Mouse (Mus musculus) CH12.LX (cell line): ENCODE results near the gene Hist1h4b. TPM values are rescaled to one million over a fixed set of nuclear protein-coding genes. Genes with fewer than 3 reads are reported as not detected.

ENCODE experiments used
- DNase-seq: peaks from one replicate; pipeline ENCODE4 v3.0.0-alpha.2; 2013; ENCODE audit errors: extremely low read depth
- H3K27ac ChIP-seq: 2 replicates; pipeline ENCODE4 v1.5.1; 2012; ENCODE audit warnings: low read depth, mild to moderate bottlenecking, control low read depth, moderate library complexity; ENCODE audit not compliant: insufficient read depth
- H3K27me3 ChIP-seq: replicated peaks from 2 replicates; pipeline ENCODE3; 2012; ENCODE audit warnings: inconsistent platforms
- H3K36me3 ChIP-seq, 2 experiments: replicated peaks in 1 of 2; 2 replicates each; pipeline versions ENCODE3 to v1.6.1; 2012; ENCODE audit warnings: inconsistent platforms in 1 of 2, low read length in 1 of 2, mild to moderate bottlenecking in 1 of 2, mixed read lengths in 1 of 2, moderate library complexity in 1 of 2; ENCODE audit not compliant: control insufficient read depth in 1 of 2, insufficient read depth in 1 of 2
- H3K4me1 ChIP-seq, 2 experiments: 2 replicates each; pipeline ENCODE4 v1.6.1; 2012; ENCODE audit warnings: inconsistent platforms in 1 of 2, moderate library complexity in 1 of 2; ENCODE audit not compliant: insufficient read depth in 2 of 2, control insufficient read depth in 1 of 2
- H3K4me2 ChIP-seq: 2 replicates; pipeline ENCODE4 v1.6.1; 2012; ENCODE audit warnings: low read depth, mild to moderate bottlenecking, control low read depth; ENCODE audit not compliant: poor library complexity, insufficient read depth, severe bottlenecking
- H3K4me3 ChIP-seq, 3 experiments: fragments of 150-350 bp in 1 of 3; sonication (generic) in 1 of 3; replicated peaks in 1 of 3; 2 replicates each; pipeline versions ENCODE3 to v1.5.1; 2011 to 2012; ENCODE audit warnings: low read depth in 2 of 3, low read length in 2 of 3, mild to moderate bottlenecking in 2 of 3, moderate library complexity in 2 of 3, control low read depth in 1 of 3, improper control_type of control experiment in 1 of 3, inconsistent platforms in 1 of 3, mixed read lengths in 1 of 3; ENCODE audit not compliant: poor library complexity in 1 of 3
- H3K79me2 ChIP-seq: replicated peaks from 2 replicates; pipeline ENCODE4 v1.6.1; 2012; ENCODE audit warnings: mild to moderate bottlenecking, moderate library complexity; ENCODE audit not compliant: control insufficient read depth, poor library complexity, insufficient read depth, severe bottlenecking; ENCODE audit errors: extremely low read depth
- H3K9ac ChIP-seq: 2 replicates; pipeline ENCODE4 v1.6.1; 2012; ENCODE audit warnings: low read depth, mild to moderate bottlenecking, control low read depth, moderate library complexity; ENCODE audit not compliant: insufficient read depth
- H3K9me3 ChIP-seq: replicated peaks from 2 replicates; pipeline ENCODE3; 2012; ENCODE audit warnings: low read length, inconsistent platforms, mixed read lengths
- BHLHE40 ChIP-seq: IDR thresholded peaks from 2 replicates; pipeline ENCODE4 v1.6.1; 2011; ENCODE audit warnings: mild to moderate bottlenecking, low read depth, low read length, improper control_type of control experiment
- CHD1 ChIP-seq: IDR thresholded peaks from 2 replicates; pipeline ENCODE4 v1.6.1; 2012; ENCODE audit warnings: low read depth, low read length, improper control_type of control experiment, inconsistent platforms
- CTCF ChIP-seq, 2 experiments: IDR thresholded peaks in 1 of 2; conservative IDR thresholded peaks in 1 of 2; 2 replicates each; pipeline ENCODE4 v1.5.1; 2011 to 2012; ENCODE audit warnings: low read depth in 2 of 2, low read length in 2 of 2, improper control_type of control experiment in 1 of 2, inconsistent platforms in 1 of 2, mild to moderate bottlenecking in 1 of 2, moderate library complexity in 1 of 2
- GABPA ChIP-seq: IDR thresholded peaks from 2 replicates; pipeline ENCODE4 v1.6.1; 2012; ENCODE audit warnings: low read depth, low read length, improper control_type of control experiment, inconsistent platforms; ENCODE audit not compliant: insufficient replicate concordance
- HCFC1 ChIP-seq: IDR thresholded peaks from 2 replicates; pipeline ENCODE4 v1.6.1; 2012; ENCODE audit warnings: low read depth, mild to moderate bottlenecking, inconsistent platforms, low read length, improper control_type of control experiment
- IRF4 ChIP-seq: IDR thresholded peaks from 2 replicates; pipeline ENCODE4 v1.6.1; 2014; ENCODE audit warnings: low read depth, mild to moderate bottlenecking, inconsistent platforms, low read length, improper control_type of control experiment
- JUN ChIP-seq: IDR thresholded peaks from 2 replicates; pipeline ENCODE4 v1.6.1; 2011; ENCODE audit warnings: low read depth, mild to moderate bottlenecking, low read length, improper control_type of control experiment, moderate library complexity; ENCODE audit not compliant: insufficient read depth
- KAT2A ChIP-seq: IDR thresholded peaks from 2 replicates; pipeline ENCODE4 v1.6.1; 2012; ENCODE audit warnings: low read length, improper control_type of control experiment, inconsistent platforms; ENCODE audit not compliant: insufficient replicate concordance
- MAX ChIP-seq: IDR thresholded peaks from 2 replicates; pipeline ENCODE4 v1.6.1; 2011; ENCODE audit warnings: low read length, improper control_type of control experiment
- MAZ ChIP-seq: IDR thresholded peaks from 2 replicates; pipeline ENCODE4 v1.6.1; 2012; ENCODE audit warnings: low read depth, mild to moderate bottlenecking, inconsistent platforms, low read length, improper control_type of control experiment, moderate library complexity
- MEF2A ChIP-seq: IDR thresholded peaks from 2 replicates; pipeline ENCODE4 v1.6.1; 2014; ENCODE audit warnings: low read depth, mild to moderate bottlenecking, inconsistent platforms, low read length, improper control_type of control experiment, borderline replicate concordance
- MXI1 ChIP-seq: IDR thresholded peaks from 2 replicates; pipeline ENCODE4 v1.6.1; 2011; ENCODE audit warnings: mild to moderate bottlenecking, low read depth, low read length, improper control_type of control experiment
- MYC ChIP-seq: IDR thresholded peaks from 2 replicates; pipeline ENCODE4 v1.6.1; 2011; ENCODE audit warnings: low read depth, mild to moderate bottlenecking, improper control_type of control experiment, low read length
- NELFE ChIP-seq: IDR thresholded peaks from 2 replicates; pipeline ENCODE4 v1.6.1; 2011; ENCODE audit warnings: low read depth, low read length, improper control_type of control experiment
- NRF1 ChIP-seq: IDR thresholded peaks from 2 replicates; pipeline ENCODE4 v1.6.1; 2014; ENCODE audit warnings: low read depth, mild to moderate bottlenecking, inconsistent platforms, low read length, improper control_type of control experiment, moderate library complexity
- PAX5 ChIP-seq: IDR thresholded peaks from 2 replicates; pipeline ENCODE4 v1.6.1; 2012; ENCODE audit warnings: low read length, inconsistent platforms, mixed read lengths
- POLR2A ChIP-seq: IDR thresholded peaks from 2 replicates; pipeline ENCODE4 v1.6.1; 2011; ENCODE audit warnings: low read depth, mild to moderate bottlenecking, improper control_type of control experiment, low read length
- POLR2AphosphoS2 ChIP-seq: IDR thresholded peaks from 2 replicates; pipeline ENCODE4 v1.6.1; 2011; ENCODE audit warnings: low read depth, low read length, improper control_type of control experiment
- RCOR1 ChIP-seq: conservative IDR thresholded peaks from 2 replicates; pipeline ENCODE4 v1.6.1; 2012; ENCODE audit warnings: low read depth, mild to moderate bottlenecking, inconsistent platforms, low read length, improper control_type of control experiment
- SIN3A ChIP-seq: IDR thresholded peaks from 2 replicates; pipeline ENCODE4 v1.6.1; 2012; ENCODE audit warnings: low read length, improper control_type of control experiment, inconsistent platforms
- TCF12 ChIP-seq: IDR thresholded peaks from 2 replicates; pipeline ENCODE4 v1.6.1; 2014; ENCODE audit warnings: low read depth, mild to moderate bottlenecking, inconsistent platforms, low read length, improper control_type of control experiment
- UBTF ChIP-seq: IDR thresholded peaks from 2 replicates; pipeline ENCODE4 v1.6.1; 2012; ENCODE audit warnings: low read depth, mild to moderate bottlenecking, inconsistent platforms, low read length, improper control_type of control experiment, moderate library complexity
- USF2 ChIP-seq: conservative IDR thresholded peaks from 2 replicates; pipeline ENCODE4 v1.6.1; 2011; ENCODE audit warnings: low read depth, low read length, improper control_type of control experiment
- ZC3H11A ChIP-seq: IDR thresholded peaks from 2 replicates; pipeline ENCODE4 v1.6.1; 2012; ENCODE audit warnings: low read depth, mild to moderate bottlenecking, inconsistent platforms, low read length, improper control_type of control experiment
- ZKSCAN1 ChIP-seq: IDR thresholded peaks from 2 replicates; pipeline ENCODE4 v1.6.1; 2012; ENCODE audit warnings: low read depth, inconsistent platforms, low read length, improper control_type of control experiment, borderline replicate concordance
- dilution Hi-C: fragments of 300-500 bp; cut with MboI; formaldehyde crosslinking; loops from 2 replicates; pipeline ENCODE4 v1.14.3; 2020; ENCODE audit warnings: low sequenced_read_pairs; ENCODE audit not compliant: extremely low pct_unique_long_range_greater_than_20kb, extremely low pct_ligation_motif_present
- in situ Hi-C: fragments of 300-500 bp; cut with MboI; formaldehyde crosslinking; loops from 3 replicates; pipeline ENCODE4 v1.14.3; 2019; ENCODE audit warnings: low sequenced_read_pairs, low pct_ligation_motif_present, low pct_unique_long_range_greater_than_20kb, mixed read lengths
- polyA plus RNA-seq: library from polyadenylated mRNA; unstranded; fragments of >175 nt; gene quantifications from 2 replicates; pipeline ENCODE4 v1.2.1, GENCODE M21; 2012; ENCODE audit warnings: low read depth; ENCODE audit not compliant: insufficient read length
- total RNA-seq, 2 experiments: library from RNA; depleted of rRNA; stranded (reverse); fragments of 300-350 nt in 1 of 2; fragments of >200 nt in 1 of 2; gene quantifications; 2 replicates each; pipeline ENCODE4 v1.2.3; 2012 to 2014

The Hist1h4b gene
- total and polyA plus RNA-seq, 3 experiments, result 3.5 to 2,552 (median 24.8) TPM

- peak; percentile 79; the same call in 1 of the 2 replicates for TF ChIP-seq UBTF
- no peak for TF ChIP-seq GABPA
- peak; percentile 94 for TF ChIP-seq CHD1
- TF ChIP-seq HCFC1, result no peak; the same call in 1 of the 2 replicates
- peak; percentile 74 for TF ChIP-seq SIN3A
- TF ChIP-seq MAX, result no peak
- TF ChIP-seq MXI1, result no peak
- no peak; the same call in 1 of the 2 replicates for TF ChIP-seq USF2
- no peak for TF ChIP-seq TCF12
- no peak for TF ChIP-seq NRF1
- TF ChIP-seq JUN, result no peak
- peak; percentile 85 for TF ChIP-seq NELFE
These were observed 4.1 kb upstream of the Hist1h4b start (continued) for GRCm38 (mm10) chr13:23752742-23753172.

- dilution Hi-C loops, result no loop called here
- DNase-seq, result no peak
- Histone ChIP-seq H3K36me3 (no peaks in the 10 kb centered on the region), H3K9ac (peak overlapping the region; percentile 63; the same call in 1 of the 2 replicates), H3K79me2 (no peaks in the 10 kb centered on the region), H3K4me1 (peaks cover 0 to 44% of the 10 kb centered on the region in 2 experiments; a peak in 2 of 4 replicates), H3K9me3 (no peaks in the 10 kb centered on the region), H3K4me3 (no peak overlapping the region), H3K27ac (peak overlapping the region; percentile 45), H3K4me2 (no peak overlapping the region), H3K27me3 (no peaks in the 10 kb centered on the region)
- TF ChIP-seq MEF2A, result no peak
- no peak for TF ChIP-seq ZKSCAN1
- TF ChIP-seq BHLHE40, result no peak
- no peak for TF ChIP-seq PAX5
- TF ChIP-seq GABPA, result no peak
- no peak for TF ChIP-seq POLR2AphosphoS2
- TF ChIP-seq CTCF (conservative IDR thresholded peaks at IDR 0.05 in 1 of 2, IDR thresholded peaks at IDR 0.05 in 1 of 2; ENCODE audit: low read depth in 2 of 2, low read length in 2 of 2), result no peak
- no peak for TF ChIP-seq MYC
- no peak for TF ChIP-seq RCOR1
- no peak for TF ChIP-seq ZC3H11A
- no peak for TF ChIP-seq IRF4
- TF ChIP-seq NRF1, result no peak
- TF ChIP-seq MAZ, result no peak
- TF ChIP-seq MAX, result no peak
- no peak for TF ChIP-seq KAT2A
- no peak for TF ChIP-seq POLR2A
- in situ Hi-C loops, result loop anchor here (25.0 kb wide), 1 partner anchor 1716 kb away; the partner anchor contains the start of genes Hist1h2ag, Hist1h2ah, Hist1h2bj and Hist1h2bk
These were observed 3.3 kb upstream of the Hist1h4b start for GRCm38 (mm10) chr13:23753314-23754078.
